Mouse (Mus musculus): ENCODE measurements around the gene Olfr1431. TPM values are rescaled to one million over a fixed set of nuclear protein-coding genes. Genes with fewer than 3 reads are reported as not detected.

Olfr1431 gene
- not detected in 2 replicates for polyA plus RNA-seq (2021; fragmentation: Nextera tagmentation)
- long read RNA-seq, experiment 1 = 0 reads
- long read RNA-seq, experiment 2 = 0 reads

GRCm38 (mm10) chr19:12200334-12200733 lies at the start of gene Olfr1431:
Gene Olfr1431 (plus strand): TSS chr19:12200634.

DNA sequence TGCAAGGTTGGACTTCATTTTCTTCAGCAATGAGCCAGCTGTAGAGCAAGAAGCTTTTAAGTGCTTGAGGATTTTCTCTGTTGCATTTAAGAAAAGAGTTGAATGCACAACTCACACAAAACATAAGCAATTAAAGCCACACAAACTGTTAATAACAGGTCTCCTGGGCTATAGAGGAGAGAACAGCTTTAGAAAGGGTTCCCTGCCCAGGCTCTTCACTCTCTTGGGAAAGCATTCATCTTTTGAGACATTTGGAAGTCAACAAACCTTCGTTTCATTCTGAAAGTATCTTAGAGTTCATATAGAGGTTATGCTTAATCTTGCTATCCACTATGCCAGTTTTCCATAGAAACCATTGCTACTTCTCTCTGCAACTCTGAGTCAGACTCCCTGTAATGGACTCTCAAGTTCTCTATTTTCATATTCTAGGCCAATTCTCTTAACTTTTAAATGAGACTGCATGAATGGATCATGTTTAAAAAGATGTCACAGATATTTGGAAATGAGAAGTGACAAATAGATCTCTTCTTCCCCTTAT lies 30.3 kb upstream of the Olfr1431 start, which contains the start of gene Olfr1555-ps1:
TSS of gene Olfr1555-ps1 (minus strand) at position 51 of the 538 bp plus-strand sequence.

DNA sequence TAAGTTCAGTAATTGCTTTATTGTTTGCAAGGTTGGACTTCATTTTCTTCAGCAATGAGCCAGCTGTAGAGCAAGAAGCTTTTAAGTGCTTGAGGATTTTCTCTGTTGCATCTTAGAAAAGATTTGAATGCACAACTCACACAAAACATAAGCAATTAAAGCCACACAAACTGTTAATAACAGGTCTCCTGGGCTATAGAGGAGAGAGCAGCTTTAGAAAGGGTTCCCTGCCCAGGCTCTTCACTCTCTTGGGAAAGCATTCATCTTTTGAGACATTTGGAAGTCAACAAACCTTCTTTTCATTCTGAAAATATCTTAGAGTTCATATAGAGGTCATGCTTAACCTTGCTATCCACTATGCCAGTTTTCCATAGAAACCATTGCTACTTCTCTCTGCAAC lies 32.1 kb downstream of the Olfr1431 start, which contains the start of gene Olfr1432:
TSS of gene Olfr1432 (minus strand) at position 101 of the 400 bp plus-strand sequence.

GRCm38 (mm10) chr19:12241559-12241958 lies 41.1 kb downstream of the Olfr1431 start, which contains the start of gene Olfr262:
Gene Olfr262 (minus strand): TSS chr19:12241659.

GRCm38 (mm10) chr19:12260732-12261131 lies 60.3 kb downstream of the Olfr1431 start, which contains the start of gene Olfr235:
Gene Olfr235 (plus strand): TSS chr19:12261032.

Other genes with a start within 250 kb of the Olfr1431 start
- gene Osbp, start 234.7 kb upstream of the Olfr1431 start, polyA plus RNA-seq (2021; fragmentation: Nextera tagmentation) = 4.7 and 4.8 TPM in 2 replicates
- gene Olfr1423, start 159.3 kb upstream of the Olfr1431 start, polyA plus RNA-seq (2021; fragmentation: Nextera tagmentation) = 0.04 TPM in 1 of 2 replicates, not detected in the other
- gene Olfr1424, start 138.0 kb upstream of the Olfr1431 start, polyA plus RNA-seq (2021; fragmentation: Nextera tagmentation) = not detected in 2 replicates
- not detected in 2 replicates for gene Olfr1425, start 122.9 kb upstream of the Olfr1431 start, polyA plus RNA-seq (2021; fragmentation: Nextera tagmentation)
- not detected in 2 replicates for gene Olfr1426, start 108.6 kb upstream of the Olfr1431 start, polyA plus RNA-seq (2021; fragmentation: Nextera tagmentation)
- not detected in 2 replicates for gene Olfr1427, start 97.3 kb upstream of the Olfr1431 start, polyA plus RNA-seq (2021; fragmentation: Nextera tagmentation)
- not detected in 2 replicates for gene Olfr1428, start 84.7 kb upstream of the Olfr1431 start, polyA plus RNA-seq (2021; fragmentation: Nextera tagmentation)
- not detected in 2 replicates for gene Olfr76, start 77.4 kb upstream of the Olfr1431 start, polyA plus RNA-seq (2021; fragmentation: Nextera tagmentation)
- gene Olfr1555-ps1, start 30.5 kb upstream of the Olfr1431 start, polyA plus RNA-seq (2021; fragmentation: Nextera tagmentation) = not detected in 2 replicates
- not detected in 2 replicates for gene Olfr1432, start 32.0 kb downstream of the Olfr1431 start, polyA plus RNA-seq (2021; fragmentation: Nextera tagmentation)
- not detected in 2 replicates for gene Olfr262, start 41.0 kb downstream of the Olfr1431 start, polyA plus RNA-seq (2021; fragmentation: Nextera tagmentation)
- gene Olfr235, start 60.4 kb downstream of the Olfr1431 start, polyA plus RNA-seq (2021; fragmentation: Nextera tagmentation) = not detected in 2 replicates
- not detected in 2 replicates for gene Olfr1434, start 79.2 kb downstream of the Olfr1431 start, polyA plus RNA-seq (2021; fragmentation: Nextera tagmentation)
- gene Olfr1436, start 98.5 kb downstream of the Olfr1431 start, polyA plus RNA-seq (2021; fragmentation: Nextera tagmentation) = not detected in 2 replicates
- gene Olfr1437, start 124.5 kb downstream of the Olfr1431 start, polyA plus RNA-seq (2021; fragmentation: Nextera tagmentation) = not detected in 2 replicates
- not detected in 2 replicates for gene Olfr1438-ps1, start 135.3 kb downstream of the Olfr1431 start, polyA plus RNA-seq (2021; fragmentation: Nextera tagmentation)
- gene Olfr1440, start 186.6 kb downstream of the Olfr1431 start, polyA plus RNA-seq (2021; fragmentation: Nextera tagmentation) = not detected in 2 replicates
- not detected in 2 replicates for gene Olfr1441, start 216.8 kb downstream of the Olfr1431 start, polyA plus RNA-seq (2021; fragmentation: Nextera tagmentation)
- gene Pfpl, start 227.3 kb downstream of the Olfr1431 start, polyA plus RNA-seq (2021; fragmentation: Nextera tagmentation) = not detected in 2 replicates

Measured in layer of hippocampus, adult 6 months (tissue).